Mouse (Mus musculus) stomach, embryonic 15.5 days (tissue): ENCODE measurements around the gene Rpl41. TPM values are rescaled to one million over a fixed set of nuclear protein-coding genes. Genes with fewer than 3 reads are reported as not detected.
A peak's percentile ranks its signal among the peaks of the same experiment; 100 is the strongest.

Experiments
- ATAC-seq: fragments of 200-750 bp; cut with Nextera tagmentation; 2 replicates; pipeline ENCODE4 v1.8.0; 2017; ENCODE audit warnings: low read depth, moderate number of reproducible peaks, moderate TSS enrichment; ENCODE audit not compliant: insufficient read depth, low FRiP score
- H3K27ac ChIP-seq: fragments of 300-500 bp; sonication (generic); 2 replicates; pipeline ENCODE4 v1.5.1; 2015; ENCODE audit warnings: mild to moderate bottlenecking, inconsistent platforms
- H3K27me3 ChIP-seq: fragments of 300-500 bp; sonication (generic); replicated peaks from 2 replicates; pipeline ENCODE4 v1.6.1; 2015; ENCODE audit warnings: inconsistent platforms
- H3K36me3 ChIP-seq: fragments of 300-500 bp; sonication (generic); 2 replicates; pipeline ENCODE4 v1.6.1; 2015; ENCODE audit warnings: inconsistent platforms
- H3K4me1 ChIP-seq: fragments of 300-500 bp; sonication (generic); 2 replicates; pipeline ENCODE4 v1.6.1; 2015; ENCODE audit warnings: inconsistent platforms
- H3K4me2 ChIP-seq: fragments of 300-500 bp; sonication (generic); 2 replicates; pipeline ENCODE4 v1.6.1; 2015; ENCODE audit warnings: mild to moderate bottlenecking, inconsistent platforms
- H3K4me3 ChIP-seq: fragments of 300-500 bp; sonication (generic); replicated peaks from 2 replicates; pipeline ENCODE4 v1.5.1; 2015; ENCODE audit warnings: inconsistent platforms
- H3K9ac ChIP-seq: fragments of 300-500 bp; sonication (generic); 2 replicates; pipeline ENCODE4 v1.6.1; 2015; ENCODE audit warnings: inconsistent platforms
- H3K9me3 ChIP-seq: fragments of 300-500 bp; sonication (generic); 2 replicates; pipeline ENCODE4 v1.6.1; 2016; ENCODE audit warnings: inconsistent platforms
- WGBS: fragments of 180-500 bp; shearing (Covaris S2); methylation state at CpG from one replicate; pipeline ENCODE4 v1.1.7; 2015; 5-methylcytosine and 5-hydroxymethylcytosine counted together
- polyA plus RNA-seq: library from polyadenylated mRNA; unstranded; fragments of >200 nt; fragmentation: Nextera tagmentation; extraction: Ambion mirVana; gene quantifications from 2 replicates; pipeline ENCODE4 v1.2.1, GENCODE M21; 2015

Gene Rpl41
- polyA plus RNA-seq, 1 experiment from 2014 or later = 3,942 TPM

- ATAC-seq = peak; percentile 93
- peak overlapping the region; percentile 22 for H3K4me3 ChIP-seq
- 14% methylated on average over 18 of the region's 18 CpGs for WGBS
- H3K36me3 ChIP-seq = no peaks in the 10 kb centered on the region
- peak overlapping the region; percentile 67 for H3K27ac ChIP-seq
- no peaks in the 10 kb centered on the region for H3K27me3 ChIP-seq
- peaks cover 4% of the 10 kb centered on the region; the same call in 1 of the 2 replicates for H3K4me1 ChIP-seq
- H3K4me2 ChIP-seq = peak overlapping the region; percentile 50
- no peaks in the 10 kb centered on the region for H3K9me3 ChIP-seq
- no peak overlapping the region for H3K9ac ChIP-seq
Observed at GRCm38 (mm10) chr10:128536266-128536940, 12.7 kb downstream of the Rpl41 start.

- Histone ChIP-seq H3K4me1 (peaks cover 4% of the 10 kb centered on the region; the same call in 1 of the 2 replicates), H3K9me3 (no peaks in the 10 kb centered on the region), H3K9ac (no peak overlapping the region), H3K4me3 (peak overlapping the region; percentile 22; the same call in 1 of the 2 replicates), H3K27ac (peak overlapping the region; percentile 67), H3K4me2 (peak overlapping the region; percentile 50), H3K36me3 (no peaks in the 10 kb centered on the region), H3K27me3 (no peaks in the 10 kb centered on the region)
- 72% methylated on average over 4 of the region's 4 CpGs for WGBS
- ATAC-seq = peak; percentile 23; the same call in 1 of the 2 replicates
Observed at GRCm38 (mm10) chr10:128535624-128536265, 13.4 kb downstream of the Rpl41 start.

DNA sequence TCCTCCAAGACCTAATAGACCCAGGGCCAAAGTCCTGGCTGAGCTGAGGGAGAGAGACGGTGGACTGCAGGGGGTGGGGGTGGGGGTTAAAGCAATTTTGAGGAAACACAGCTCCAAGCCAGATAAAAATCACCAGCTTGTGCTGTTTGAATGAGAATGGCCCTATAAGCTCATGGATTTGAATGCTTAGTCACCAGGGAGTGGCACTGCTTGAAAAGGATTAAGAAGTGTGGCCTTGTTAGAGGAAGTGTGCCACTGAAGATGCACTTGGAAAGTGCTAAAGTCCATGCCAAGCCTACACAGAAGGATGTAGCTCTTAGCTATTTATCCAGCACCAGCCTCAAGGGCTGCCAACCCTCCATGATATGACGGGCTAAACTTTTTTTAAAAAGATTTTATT, 13.9 kb downstream of the Rpl41 start:
- no peak for ATAC-seq

GRCm38 (mm10) chr10:128526366-128527356, 22.4 kb downstream of the Rpl41 start:
- peak overlapping the region; percentile 60 for H3K27ac ChIP-seq
- H3K9ac ChIP-seq = no peak overlapping the region
- peaks cover 10% of the 10 kb centered on the region; the same call in 1 of the 2 replicates for H3K4me1 ChIP-seq
- ATAC-seq = no peak
- peak overlapping the region; percentile 98 for H3K4me2 ChIP-seq
- H3K27me3 ChIP-seq = no peaks in the 10 kb centered on the region
- H3K4me3 ChIP-seq = peak overlapping the region; percentile 92
- H3K36me3 ChIP-seq = no peaks in the 10 kb centered on the region; the same call in 1 of the 2 replicates
- H3K9me3 ChIP-seq = no peaks in the 10 kb centered on the region
- 31% methylated on average over 28 of the region's 28 CpGs for WGBS

More for the DNA sequence above, 13.9 kb downstream of the Rpl41 start:
- 56% methylated on average over 2 of the region's 2 CpGs for WGBS
- Histone ChIP-seq H3K9me3 (no peaks in the 10 kb centered on the region), H3K27ac (no peak overlapping the region), H3K4me3 (no peak overlapping the region), H3K4me2 (no peak overlapping the region), H3K36me3 (no peaks in the 10 kb centered on the region), H3K9ac (no peak overlapping the region), H3K4me1 (peaks cover 4% of the 10 kb centered on the region; the same call in 1 of the 2 replicates), H3K27me3 (no peaks in the 10 kb centered on the region)

- Histone ChIP-seq H3K36me3 (peaks cover 4% of the 10 kb centered on the region; the same call in 1 of the 2 replicates), H3K4me2 (peak within 1 kb of the TSS; percentile 98), H3K27me3 (no peaks in the 10 kb centered on the region), H3K4me1 (peaks cover 10% of the 10 kb centered on the region; the same call in 1 of the 2 replicates), H3K27ac (peak within 1 kb of the TSS; percentile 90), H3K9ac (peak within 1 kb of the TSS; percentile 95), H3K9me3 (no peaks in the 10 kb centered on the region), H3K4me3 (peak within 1 kb of the TSS; percentile 92)
- under 1% methylated on average over 37 of the region's 37 CpGs for WGBS
- peak; percentile 98 for ATAC-seq
Observed at GRCm38 (mm10) chr10:128525671-128526308, 23.3 kb downstream of the Rpl41 start, which contains the start of gene Esyt1. TSS of gene Esyt1 (minus strand) at chr10:128525871.

GRCm38 (mm10) chr10:128524732-128525662, 24.1 kb downstream of the Rpl41 start:
- peak; percentile 17 for ATAC-seq
- H3K27ac ChIP-seq = peak overlapping the region; percentile 90
- H3K36me3 ChIP-seq = peaks cover 10% of the 10 kb centered on the region; the same call in 1 of the 2 replicates
- no peaks in the 10 kb centered on the region for H3K27me3 ChIP-seq
- WGBS = under 1% methylated on average over 58 of the region's 58 CpGs
- H3K4me3 ChIP-seq = peak overlapping the region; percentile 92
- no peaks in the 10 kb centered on the region for H3K9me3 ChIP-seq
- H3K4me1 ChIP-seq = peaks cover 10% of the 10 kb centered on the region; the same call in 1 of the 2 replicates
- peak overlapping the region; percentile 98 for H3K4me2 ChIP-seq
- H3K9ac ChIP-seq = peak overlapping the region; percentile 95

- Histone ChIP-seq H3K4me3 (peak overlapping the region; percentile 92), H3K27ac (peak overlapping the region; percentile 90; the same call in 1 of the 2 replicates), H3K4me2 (peak overlapping the region; percentile 98), H3K4me1 (peaks cover 10% of the 10 kb centered on the region; the same call in 1 of the 2 replicates), H3K9ac (peak overlapping the region; percentile 95; the same call in 1 of the 2 replicates), H3K9me3 (no peaks in the 10 kb centered on the region), H3K36me3 (peaks cover 11% of the 10 kb centered on the region; the same call in 1 of the 2 replicates), H3K27me3 (no peaks in the 10 kb centered on the region)
- ATAC-seq = no peak
- 31% methylated on average over 11 of the region's 11 CpGs for WGBS
Observed at GRCm38 (mm10) chr10:128524111-128524731, 24.9 kb downstream of the Rpl41 start.

DNA sequence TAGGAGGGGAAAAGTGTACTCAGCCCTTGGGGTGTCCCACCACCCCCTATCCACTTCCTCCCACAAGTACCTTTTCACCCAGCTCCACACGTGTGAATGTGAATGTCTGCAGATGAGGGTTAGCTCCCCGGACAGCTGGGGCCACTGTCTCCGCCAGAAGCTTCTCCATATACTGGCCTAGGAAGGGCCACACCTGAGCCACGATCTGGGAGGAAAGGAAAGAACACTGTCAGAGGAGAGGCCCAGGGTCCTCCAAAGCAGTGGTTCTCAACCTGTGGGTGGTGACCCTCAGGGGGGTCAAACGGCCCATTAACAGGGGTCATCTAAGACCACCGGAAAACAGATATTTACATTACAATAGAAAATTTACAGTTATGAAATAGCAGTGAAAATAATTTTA, 26.8 kb downstream of the Rpl41 start:
- Histone ChIP-seq H3K4me3 (no peak overlapping the region), H3K27me3 (no peaks in the 10 kb centered on the region), H3K4me1 (peaks cover 10% of the 10 kb centered on the region; the same call in 1 of the 2 replicates), H3K36me3 (peaks cover 18% of the 10 kb centered on the region; the same call in 1 of the 2 replicates), H3K4me2 (no peak overlapping the region), H3K9me3 (no peaks in the 10 kb centered on the region), H3K9ac (no peak overlapping the region), H3K27ac (no peak overlapping the region)
- ATAC-seq = no peak
- WGBS = 78% methylated on average over 6 of the region's 6 CpGs

GRCm38 (mm10) chr10:128520591-128520990, 28.5 kb downstream of the Rpl41 start:
- Histone ChIP-seq H3K4me1 (peaks cover 10% of the 10 kb centered on the region; the same call in 1 of the 2 replicates), H3K4me2 (no peak overlapping the region), H3K36me3 (peaks cover 19% of the 10 kb centered on the region; the same call in 1 of the 2 replicates), H3K4me3 (no peak overlapping the region), H3K9ac (no peak overlapping the region), H3K9me3 (no peaks in the 10 kb centered on the region), H3K27ac (no peak overlapping the region), H3K27me3 (no peaks in the 10 kb centered on the region; the same call in 1 of the 2 replicates)
- ATAC-seq = no peak
- 87% methylated on average over 16 of the region's 16 CpGs for WGBS
